Mouse (Mus musculus): Measurements from ENCODE around the gene Igtp.

GRCm38 (mm10) chr11:58216823-58217222 is 17.5 kb downstream of the Igtp start:
- TF ChIP-seq POLR2A (IDR thresholded peaks at IDR 0.05; ENCODE audit: low read depth, low read length) (no peak), CTCF (IDR thresholded peaks at IDR 0.05; ENCODE audit: borderline replicate concordance, insufficient read depth, low read length) (no peak)

Measured in embryonic fibroblast, embryonic 13.5 days (primary cell).